Mouse (Mus musculus) hindbrain, embryonic 11.5 days (tissue): Measurements from ENCODE around the gene Atp9a. TPM values are rescaled to one million over a fixed set of nuclear protein-coding genes. Genes with fewer than 3 reads are reported as not detected.

Experiments
- ATAC-seq: fragments of 200-750 bp; cut with Nextera tagmentation; 2 replicates; pipeline ENCODE4 v1.8.0; 2017; ENCODE audit warnings: mild to moderate bottlenecking, moderate TSS enrichment, moderate library complexity; ENCODE audit not compliant: low FRiP score
- DNase-seq: peaks from one replicate; pipeline ENCODE4 v3.0.0-alpha.2; 2015; ENCODE audit warnings: low spot score
- H3K27ac ChIP-seq: fragments of 300-500 bp; sonication (generic); 2 replicates; pipeline ENCODE4 v1.5.1; 2014; ENCODE audit warnings: mild to moderate bottlenecking, low read depth, low read length
- H3K27me3 ChIP-seq: fragments of 300-500 bp; sonication (generic); 2 replicates; pipeline ENCODE4 v1.6.1; 2014; ENCODE audit warnings: mild to moderate bottlenecking, low read length, moderate library complexity, mixed read lengths; ENCODE audit not compliant: control insufficient read depth, insufficient read depth
- H3K36me3 ChIP-seq: fragments of 300-500 bp; sonication (generic); 2 replicates; pipeline ENCODE4 v1.6.1; 2014; ENCODE audit warnings: mild to moderate bottlenecking, low read length, moderate library complexity, mixed read lengths; ENCODE audit not compliant: control insufficient read depth, insufficient read depth
- H3K4me1 ChIP-seq: fragments of 300-500 bp; sonication (generic); replicated peaks from 2 replicates; pipeline ENCODE4 v1.6.1; 2014; ENCODE audit warnings: low read length, mixed read lengths; ENCODE audit not compliant: control insufficient read depth, insufficient read depth
- H3K4me2 ChIP-seq: fragments of 300-500 bp; sonication (generic); replicated peaks from 2 replicates; pipeline ENCODE4 v1.6.1; 2014; ENCODE audit warnings: mild to moderate bottlenecking, low read depth, low read length
- H3K4me3 ChIP-seq: fragments of 300-500 bp; sonication (generic); 2 replicates; pipeline ENCODE4 v1.5.1; 2014; ENCODE audit warnings: low read depth, low read length
- H3K9ac ChIP-seq: fragments of 300-500 bp; sonication (generic); 2 replicates; pipeline ENCODE4 v1.6.1; 2014; ENCODE audit warnings: low read depth, low read length
- H3K9me3 ChIP-seq: fragments of 300-500 bp; sonication (generic); 2 replicates; pipeline ENCODE4 v1.6.1; 2016; ENCODE audit warnings: low read length; ENCODE audit not compliant: control insufficient read depth
- WGBS: fragments of 180-500 bp; shearing (Covaris S2); extraction: QIAGEN DNeasy Blood & Tissue Kit; methylation state at CpG from one replicate; pipeline ENCODE4 v1.1.7; 2014; 5-methylcytosine and 5-hydroxymethylcytosine counted together
- polyA plus RNA-seq: library from polyadenylated mRNA; unstranded; fragments of >200 nt; fragmentation: Nextera tagmentation; extraction: Ambion mirVana; gene quantifications from 2 replicates; pipeline ENCODE4 v1.2.1, GENCODE M21; 2014

Gene Atp9a
- polyA plus RNA-seq, 1 experiment from 2014 or later: 12.8 TPM

- Histone ChIP-seq H3K36me3 (no peaks in the 10 kb centered on the region), H3K9ac (no peak overlapping the region), H3K27me3 (no peaks in the 10 kb centered on the region), H3K4me1 (no peaks in the 10 kb centered on the region), H3K4me3 (no peak overlapping the region), H3K27ac (no peak overlapping the region), H3K9me3 (no peaks in the 10 kb centered on the region), H3K4me2 (no peak overlapping the region)
- ATAC-seq (no peak), DNase-seq (peak; percentile 41)
- WGBS: 47% methylated on average over 7 of the region's 7 CpGs
These were observed 90.5 kb downstream of the Atp9a start for GRCm38 (mm10) chr2:168651757-168652156.

- Histone ChIP-seq H3K36me3 (no peaks in the 10 kb centered on the region), H3K4me3 (no peak overlapping the region), H3K9me3 (no peaks in the 10 kb centered on the region), H3K9ac (no peak overlapping the region), H3K27ac (no peak overlapping the region), H3K4me2 (no peak overlapping the region), H3K4me1 (no peaks in the 10 kb centered on the region), H3K27me3 (no peaks in the 10 kb centered on the region)
- 77% methylated on average over 8 of the region's 8 CpGs for WGBS
- no peak for ATAC-seq
- DNase-seq: no peak
These were observed 94.0 kb downstream of the Atp9a start for GRCm38 (mm10) chr2:168648171-168648570.

- Histone ChIP-seq H3K4me2 (no peak overlapping the region), H3K9me3 (no peaks in the 10 kb centered on the region), H3K4me1 (no peaks in the 10 kb centered on the region), H3K4me3 (no peak overlapping the region), H3K9ac (no peak overlapping the region), H3K27ac (no peak overlapping the region), H3K27me3 (no peaks in the 10 kb centered on the region), H3K36me3 (no peaks in the 10 kb centered on the region)
- 67% methylated on average over 6 of the region's 6 CpGs for WGBS
- DNase-seq (no peak), ATAC-seq (no peak)
These were observed 97.4 kb downstream of the Atp9a start for GRCm38 (mm10) chr2:168644855-168645254.

- H3K4me3 ChIP-seq: no peak overlapping the region
- H3K4me1 ChIP-seq: no peaks in the 10 kb centered on the region
- no peaks in the 10 kb centered on the region for H3K9me3 ChIP-seq
- H3K4me2 ChIP-seq: no peak overlapping the region
- H3K36me3 ChIP-seq: no peaks in the 10 kb centered on the region
- WGBS: 78% methylated on average over 20 of the region's 20 CpGs
- no peak overlapping the region for H3K9ac ChIP-seq
- no peaks in the 10 kb centered on the region for H3K27me3 ChIP-seq
- ATAC-seq (no peak), DNase-seq (no peak)
- H3K27ac ChIP-seq: no peak overlapping the region
These were observed 98.6 kb downstream of the Atp9a start for GRCm38 (mm10) chr2:168643524-168644177.

GRCm38 (mm10) chr2:168642187-168642586, 100.0 kb downstream of the Atp9a start:
- Histone ChIP-seq H3K9ac (no peak overlapping the region), H3K4me2 (no peak overlapping the region), H3K27me3 (no peaks in the 10 kb centered on the region), H3K27ac (no peak overlapping the region), H3K9me3 (no peaks in the 10 kb centered on the region), H3K4me3 (no peak overlapping the region), H3K4me1 (no peaks in the 10 kb centered on the region), H3K36me3 (no peaks in the 10 kb centered on the region)
- DNase-seq (no peak), ATAC-seq (peak; percentile 35; the same call in 1 of the 2 replicates)
- 73% methylated on average over 11 of the region's 11 CpGs for WGBS

GRCm38 (mm10) chr2:168640460-168640859, 101.7 kb downstream of the Atp9a start:
- H3K4me3 ChIP-seq: no peak overlapping the region
- no peak for DNase-seq
- H3K4me2 ChIP-seq: no peak overlapping the region
- no peaks in the 10 kb centered on the region for H3K9me3 ChIP-seq
- H3K27me3 ChIP-seq: no peaks in the 10 kb centered on the region
- H3K27ac ChIP-seq: no peak overlapping the region
- H3K9ac ChIP-seq: no peak overlapping the region
- ATAC-seq: no peak
- H3K4me1 ChIP-seq: no peaks in the 10 kb centered on the region
- WGBS: 91% methylated on average over 9 of the region's 9 CpGs
- H3K36me3 ChIP-seq: no peaks in the 10 kb centered on the region

GRCm38 (mm10) chr2:168634881-168635280, 107.3 kb downstream of the Atp9a start:
- Histone ChIP-seq H3K9me3 (no peaks in the 10 kb centered on the region), H3K4me2 (no peak overlapping the region), H3K9ac (no peak overlapping the region), H3K27ac (no peak overlapping the region), H3K4me1 (no peaks in the 10 kb centered on the region), H3K36me3 (no peaks in the 10 kb centered on the region), H3K4me3 (no peak overlapping the region), H3K27me3 (no peaks in the 10 kb centered on the region)
- ATAC-seq (no peak), DNase-seq (no peak)
- 76% methylated on average over 7 of the region's 7 CpGs for WGBS

GRCm38 (mm10) chr2:168633301-168633816, 108.8 kb downstream of the Atp9a start:
- Histone ChIP-seq H3K36me3 (no peaks in the 10 kb centered on the region), H3K4me2 (no peak overlapping the region), H3K4me1 (no peaks in the 10 kb centered on the region), H3K27me3 (no peaks in the 10 kb centered on the region), H3K4me3 (no peak overlapping the region), H3K9ac (no peak overlapping the region), H3K9me3 (no peaks in the 10 kb centered on the region), H3K27ac (no peak overlapping the region)
- ATAC-seq (no peak), DNase-seq (no peak)
- 56% methylated on average over 14 of the region's 14 CpGs for WGBS

GRCm38 (mm10) chr2:168632543-168632942, 109.7 kb downstream of the Atp9a start:
- Histone ChIP-seq H3K4me1 (no peaks in the 10 kb centered on the region), H3K27me3 (no peaks in the 10 kb centered on the region), H3K4me2 (no peak overlapping the region), H3K36me3 (no peaks in the 10 kb centered on the region), H3K4me3 (no peak overlapping the region), H3K9ac (no peak overlapping the region), H3K9me3 (no peaks in the 10 kb centered on the region), H3K27ac (no peak overlapping the region)
- ATAC-seq: no peak
- no peak for DNase-seq
- 79% methylated on average over 6 of the region's 6 CpGs for WGBS
